Mouse (Mus musculus) thymus, adult 2 months (tissue): ENCODE measurements around the gene Fbxo31.

Experiments
- CTCF ChIP-seq: fragments of 200-500 bp; IDR thresholded peaks from 2 replicates; pipeline ENCODE4 v1.5.1; 2012; ENCODE audit warnings: mild to moderate bottlenecking, control low read depth, low read length, moderate library complexity, borderline replicate concordance; ENCODE audit not compliant: control insufficient read depth, poor library complexity, insufficient read depth; ENCODE audit errors: extremely low read depth
- POLR2A ChIP-seq: fragments of 200-500 bp; IDR thresholded peaks from 2 replicates; pipeline ENCODE4 v1.6.1; 2012; ENCODE audit warnings: mild to moderate bottlenecking, low read length, control low read depth, moderate library complexity; ENCODE audit not compliant: control insufficient read depth, poor library complexity, insufficient read depth; ENCODE audit errors: extremely low read depth

DNA sequence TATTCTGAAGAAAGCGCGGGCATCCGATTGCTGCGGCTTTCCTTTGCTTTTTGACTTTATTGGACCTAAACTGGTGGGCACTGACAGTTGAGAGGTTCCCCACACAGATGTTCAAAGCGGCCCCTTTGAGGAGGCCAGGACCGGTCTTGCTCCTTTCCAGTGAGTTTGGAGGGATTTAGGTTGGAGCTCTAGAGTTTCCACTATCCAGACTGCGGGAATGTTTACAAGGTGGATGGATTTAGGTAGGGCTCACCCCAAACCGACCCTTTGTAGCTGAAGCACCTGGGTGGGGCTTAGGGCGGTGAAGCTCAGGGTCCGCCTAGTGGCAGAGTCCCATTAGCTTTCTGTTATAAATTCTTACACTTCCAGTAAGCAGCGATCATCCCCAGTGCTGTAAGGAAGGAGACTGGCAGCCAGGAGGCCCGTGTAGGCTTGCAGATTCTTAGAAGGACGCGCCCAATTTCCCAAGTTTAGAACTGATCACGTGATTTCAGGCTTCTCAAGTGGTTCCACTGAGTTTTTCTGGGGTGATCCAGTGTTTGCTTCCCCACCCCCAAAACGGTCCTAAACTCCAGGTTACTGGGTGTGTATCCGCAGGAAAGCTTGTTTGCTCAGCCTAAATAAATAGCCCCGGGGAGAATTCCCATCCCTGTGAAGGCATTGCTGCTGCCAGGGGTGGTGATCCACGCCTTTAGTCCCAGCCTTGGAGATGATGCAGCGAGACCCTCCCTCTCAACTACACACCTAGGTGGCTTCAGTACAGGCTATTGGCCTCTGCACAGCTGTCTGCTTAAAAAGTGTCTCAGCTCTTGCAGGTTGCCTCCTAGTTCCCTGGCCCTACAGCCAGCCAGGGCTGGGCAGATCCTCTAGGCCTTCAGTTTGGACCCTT lies 12.8 kb upstream of the Fbxo31 start:
- TF ChIP-seq CTCF (peak; percentile 28; the same call in 1 of the 2 replicates), POLR2A (no peak)
